Mouse (Mus musculus) myocyte (in vitro differentiated cells): Measurements from ENCODE around the gene Slc25a27.

ENCODE experiments used
- E2F4 ChIP-seq: IDR thresholded peaks from one replicate; pipeline ENCODE4 v1.6.1; 2011; ENCODE audit warnings: mild to moderate bottlenecking, control low read depth, moderate library complexity; ENCODE audit not compliant: insufficient read depth
- MAX ChIP-seq: IDR thresholded peaks from one replicate; pipeline ENCODE4 v1.6.1; 2011; ENCODE audit warnings: low read depth, mild to moderate bottlenecking, control low read depth
- MYOG ChIP-seq, 3 experiments: IDR thresholded peaks; one replicate each; pipeline ENCODE4 v1.6.1; 2011; ENCODE audit warnings: control low read depth in 2 of 3, low read depth in 2 of 3, mild to moderate bottlenecking in 2 of 3; ENCODE audit not compliant: insufficient read length in 2 of 3, control insufficient read depth in 1 of 3, insufficient read depth in 1 of 3
- POLR2A ChIP-seq: IDR thresholded peaks from one replicate; pipeline ENCODE4 v1.6.1; 2011; ENCODE audit warnings: low read depth, mild to moderate bottlenecking, control low read depth, moderate library complexity; ENCODE audit not compliant: insufficient read length
- POLR2AphosphoS2 ChIP-seq: IDR thresholded peaks from one replicate; pipeline ENCODE4 v1.6.1; 2011; ENCODE audit warnings: low read depth, control low read depth; ENCODE audit not compliant: insufficient read length
- REST ChIP-seq: IDR thresholded peaks from one replicate; pipeline ENCODE4 v1.6.1; 2011; ENCODE audit warnings: mild to moderate bottlenecking, control low read depth, moderate library complexity; ENCODE audit not compliant: insufficient read depth, insufficient read length
- SRF ChIP-seq: IDR thresholded peaks from one replicate; pipeline ENCODE4 v1.6.1; 2011; ENCODE audit warnings: low read depth; ENCODE audit not compliant: control insufficient read depth, insufficient read length
- TCF12 ChIP-seq: IDR thresholded peaks from one replicate; pipeline ENCODE4 v1.6.1; 2011; ENCODE audit warnings: mild to moderate bottlenecking, control low read depth; ENCODE audit not compliant: poor library complexity, insufficient read depth, severe bottlenecking
- USF1 ChIP-seq: IDR thresholded peaks from one replicate; pipeline ENCODE4 v1.6.1; 2011; ENCODE audit warnings: low read depth, mild to moderate bottlenecking, control low read depth, moderate library complexity

- TF ChIP-seq POLR2A (no peak), USF1 (no peak), MYOG (IDR thresholded peaks at IDR 0.05; ENCODE audit: control insufficient read depth in 1 of 3, insufficient read depth in 1 of 3, insufficient read length in 2 of 3, low read depth in 2 of 3) (no peak), SRF (no peak), E2F4 (no peak), TCF12 (no peak), MAX (no peak), POLR2AphosphoS2 (no peak), REST (no peak)
Measured at GRCm38 (mm10) chr17:43644375-43644774, 22.6 kb downstream of the Slc25a27 start.
